Mouse (Mus musculus) frontal cortex, postnatal 36 days (tissue): ENCODE measurements at regions not wholly inside any gene's neighbourhood (a gene's known extent, or its start where the extent isn't known, plus 50 kb on each side); places are given as distances from the start of the nearest gene placed in this dataset.

Experiments used
- DNase-seq, 2 experiments: peaks; one replicate each; pipeline ENCODE4 v3.0.0; 2022; ENCODE audit warnings: low spot score in 2 of 2

DNA sequence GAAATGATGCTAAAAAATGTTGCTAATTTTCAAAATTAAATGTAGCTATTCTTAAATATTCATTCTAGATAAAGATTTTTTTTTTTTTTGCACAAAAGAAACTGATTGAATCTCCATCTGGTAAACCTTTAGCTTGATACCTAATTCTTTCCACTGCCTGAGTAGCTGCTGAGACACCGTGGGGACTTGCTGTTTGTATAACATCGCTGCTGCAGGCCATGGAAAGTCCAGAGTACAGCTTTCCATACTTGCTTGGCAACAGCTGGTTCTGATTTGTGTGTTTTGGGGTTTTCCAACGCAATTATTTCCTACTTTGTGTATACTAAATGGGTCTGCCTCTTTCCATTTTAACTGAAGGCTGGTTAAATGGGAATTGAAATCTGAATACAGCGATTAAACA is 689.7 kb downstream of the Hdgfl1 start:
- DNase-seq: no peak

DNA sequence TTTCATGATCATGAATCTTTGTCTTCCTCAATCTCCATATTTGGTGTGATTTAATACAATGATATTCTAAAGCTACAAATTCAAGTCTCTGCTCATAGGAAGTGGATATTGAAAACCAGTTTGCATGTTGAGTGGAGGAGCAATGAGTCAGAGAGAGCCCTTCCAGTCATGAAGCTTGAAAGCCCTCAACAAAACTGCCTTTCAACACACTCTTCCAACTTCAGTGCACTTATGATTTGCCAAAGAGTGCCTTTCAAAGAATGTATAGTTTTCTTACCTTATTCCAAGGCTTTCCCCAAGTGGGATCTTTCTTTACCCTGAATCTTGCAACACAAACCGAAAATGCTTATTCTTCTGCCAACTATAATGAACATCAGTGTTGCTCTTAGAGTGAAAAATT is 690.6 kb downstream of the Hdgfl1 start:
- no peak for DNase-seq

DNA sequence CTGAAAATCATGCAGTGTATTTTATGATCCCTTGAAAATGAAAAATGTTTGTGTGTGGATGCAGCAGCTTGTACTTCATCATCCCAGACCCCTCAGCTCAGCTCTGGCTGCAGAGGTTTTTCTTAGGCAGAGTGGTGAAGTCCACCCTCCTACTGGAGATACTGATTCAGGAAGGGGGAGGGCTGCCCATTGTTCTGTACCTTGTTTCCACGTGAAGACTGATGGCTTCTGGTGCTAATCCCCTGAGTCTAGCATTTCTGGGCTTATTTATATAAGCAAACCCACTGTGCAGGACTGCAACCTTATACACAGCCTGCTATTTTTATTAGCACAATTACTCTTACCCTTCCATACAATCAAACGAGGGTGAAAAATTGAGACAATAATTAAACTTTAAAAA is 708.6 kb downstream of the Hdgfl1 start:
- DNase-seq: no peak

DNA sequence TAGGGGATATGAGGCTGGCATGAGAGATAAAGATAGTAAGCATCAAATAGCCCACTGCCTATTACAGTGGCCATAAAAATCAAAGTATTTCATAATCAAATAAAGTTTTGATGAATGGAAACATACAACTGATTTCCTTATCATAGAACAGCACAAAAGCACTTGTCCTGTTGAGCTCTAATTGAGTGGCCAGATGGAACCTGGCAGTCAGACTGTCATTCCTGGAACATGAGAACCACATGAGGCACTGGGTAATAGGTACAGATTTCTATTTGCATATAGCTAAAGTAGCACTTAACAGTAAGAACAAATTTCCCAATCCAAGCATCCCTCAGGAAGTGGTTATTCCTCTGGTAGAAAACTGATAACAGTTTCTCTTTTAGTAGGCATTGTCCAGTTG is 732.3 kb downstream of the Hdgfl1 start:
- no peak for DNase-seq

DNA sequence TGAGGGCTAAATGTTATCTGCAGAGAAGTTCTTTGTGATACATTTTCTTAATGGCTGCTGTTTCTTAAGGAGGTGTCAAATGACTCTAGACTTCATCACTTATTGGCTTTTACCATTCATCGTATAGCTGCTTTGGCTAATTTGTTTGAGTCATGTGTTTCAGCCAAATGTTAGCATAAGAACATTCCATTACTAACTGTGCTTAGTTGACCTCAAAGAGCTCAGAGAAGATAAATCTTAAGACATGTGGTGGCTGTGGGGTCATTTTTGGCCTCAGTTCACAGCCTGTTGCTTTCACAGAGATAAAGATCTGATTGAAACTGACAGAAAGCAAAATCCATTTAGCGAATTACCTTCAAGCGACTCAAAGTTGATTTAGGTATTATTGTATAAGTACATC is 743.6 kb downstream of the Hdgfl1 start:
- no peak for DNase-seq

DNA sequence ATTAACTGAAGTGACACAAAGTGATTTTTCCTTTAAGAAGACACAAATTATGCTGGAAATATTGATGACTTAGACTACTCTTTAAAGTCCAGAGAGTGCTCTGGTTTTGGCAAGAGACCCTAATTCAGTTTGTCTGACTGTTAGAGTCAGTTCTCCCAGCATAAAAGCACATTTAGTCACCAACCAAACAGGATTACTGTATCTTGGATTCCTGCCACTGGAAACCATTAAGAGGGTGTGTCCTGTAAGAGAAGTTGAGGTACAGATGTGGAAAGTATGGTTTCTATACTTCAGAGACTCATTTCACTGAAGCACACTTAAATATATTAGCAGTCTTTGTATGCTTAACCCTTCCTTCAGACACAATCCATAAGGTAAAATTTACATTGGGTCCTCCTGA is 745.3 kb downstream of the Hdgfl1 start:
- no peak for DNase-seq

DNA sequence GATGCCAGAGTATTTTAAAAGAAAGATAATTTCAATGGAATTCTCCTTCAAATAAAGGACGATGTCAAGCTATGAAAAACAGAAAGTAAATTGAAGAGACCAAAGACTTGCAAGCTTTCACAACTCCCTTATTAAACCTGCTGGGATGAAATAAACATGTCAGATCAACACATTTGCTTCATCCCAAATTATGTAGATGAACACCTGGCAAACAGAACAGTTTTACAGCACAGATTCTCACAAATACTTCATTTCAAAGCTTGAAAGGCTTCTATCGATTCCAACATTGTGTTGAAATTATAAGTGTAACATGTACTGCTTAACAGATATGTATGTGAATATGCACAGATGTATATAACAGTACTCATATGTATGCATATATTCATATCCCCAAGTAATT is 749.5 kb downstream of the Hdgfl1 start:
- DNase-seq: no peak

DNA sequence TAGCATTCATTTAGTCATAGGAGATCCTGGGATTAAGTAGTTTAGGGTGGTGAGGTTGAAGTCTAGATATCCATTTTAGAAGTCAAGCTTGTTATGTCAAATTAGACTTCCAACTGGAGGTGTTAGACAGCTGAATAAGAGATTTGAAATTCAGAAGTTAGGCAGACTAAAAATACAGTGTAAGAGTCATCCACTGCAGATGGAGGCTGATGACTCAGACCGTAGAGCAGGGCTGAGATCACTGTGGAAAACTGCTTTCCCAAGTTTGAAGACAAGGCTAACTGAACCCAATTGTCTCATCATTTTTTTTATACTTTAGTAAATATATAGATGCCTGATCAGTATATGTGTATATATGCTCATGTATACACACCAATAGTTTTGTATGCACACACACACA is 738.8 kb upstream of the Nrsn1 start:
- peak; percentile 47 to 72 for DNase-seq

DNA sequence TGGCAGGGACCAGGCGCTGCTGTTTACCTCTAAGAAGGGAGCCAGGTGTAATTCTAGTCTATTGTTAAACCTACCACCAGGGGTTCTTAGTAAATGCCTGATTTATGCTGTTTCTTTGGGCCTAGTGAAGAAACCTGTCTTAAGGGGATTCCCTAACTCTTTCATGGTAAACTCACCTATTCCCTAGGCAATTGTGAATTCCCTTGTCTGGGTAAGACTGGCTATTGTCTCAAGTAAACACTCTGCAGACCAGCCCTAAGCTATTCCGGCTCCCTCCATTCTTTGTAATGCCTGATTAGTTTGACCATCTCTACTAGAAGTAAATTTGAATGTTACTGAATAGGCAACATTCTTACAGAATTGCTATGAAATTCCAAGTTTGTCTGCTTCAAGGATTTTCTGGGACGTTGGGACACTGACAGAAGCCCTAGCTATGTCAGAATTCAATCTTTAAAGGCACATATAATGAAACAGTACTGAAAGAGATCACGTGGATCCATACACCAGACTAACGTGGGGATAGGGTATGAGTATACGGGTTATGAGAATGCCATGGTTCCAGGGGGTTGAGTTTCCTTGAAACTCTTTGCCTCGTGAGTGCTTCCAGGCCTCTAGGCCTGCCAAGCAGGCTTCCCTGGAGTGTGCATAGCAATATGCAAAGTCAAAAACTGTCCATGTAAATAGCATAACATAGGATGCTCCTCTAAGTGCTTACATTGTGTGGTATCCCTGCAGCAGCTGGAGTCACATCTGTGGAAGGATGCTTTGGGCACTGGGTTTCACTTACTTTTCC is 734.7 kb upstream of the Nrsn1 start:
- DNase-seq: no peak

DNA sequence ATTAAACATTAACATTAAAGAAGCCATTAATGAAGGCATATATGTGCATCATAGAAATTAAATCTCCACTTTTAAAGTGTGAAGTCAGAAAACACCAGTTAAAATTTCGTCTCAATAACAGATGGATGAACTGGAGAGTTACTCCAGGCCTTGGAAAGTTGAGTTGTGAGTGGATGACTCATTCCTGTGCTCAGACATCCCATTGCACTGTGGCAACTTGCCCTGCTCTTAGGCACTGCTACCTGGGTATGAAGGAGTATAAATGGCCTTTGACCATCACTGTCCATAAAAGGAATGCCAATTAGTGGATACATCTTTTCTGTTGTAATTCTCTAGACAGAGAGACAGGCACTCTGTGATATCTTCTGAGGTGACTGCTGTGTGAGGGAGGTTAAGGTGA is 723.2 kb upstream of the Nrsn1 start:
- DNase-seq: no peak

DNA sequence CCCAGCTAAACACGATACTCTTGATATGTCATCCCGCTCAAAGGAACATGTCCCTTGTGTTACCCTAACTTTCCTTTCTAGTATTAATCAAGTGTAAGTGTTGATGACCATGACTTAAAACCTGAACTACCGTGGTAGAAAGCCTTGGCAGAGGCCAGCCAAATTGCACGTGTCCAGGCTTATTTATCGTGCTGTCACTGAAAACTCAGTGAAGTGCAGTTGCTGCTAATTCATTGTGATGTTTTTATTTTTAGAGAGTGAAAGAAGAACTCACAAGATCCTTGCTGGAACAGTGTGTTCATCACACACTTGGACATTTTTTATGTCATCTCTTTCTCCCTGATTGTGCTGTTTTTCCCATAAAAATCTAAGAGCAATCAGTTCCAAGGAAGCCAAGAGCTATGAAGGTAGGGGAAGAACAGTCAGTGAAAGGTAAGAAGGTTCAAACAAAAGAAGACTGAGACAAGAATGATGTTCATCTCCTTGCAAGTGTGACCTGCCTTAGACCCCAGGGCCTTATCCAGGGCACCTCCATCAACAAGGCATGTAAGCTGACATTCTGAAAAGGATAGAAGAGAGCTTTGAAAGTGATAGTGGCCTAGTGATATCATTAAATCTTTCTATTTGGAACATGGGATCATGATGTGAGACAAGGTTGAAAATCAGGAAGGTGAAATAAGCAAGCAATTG is 718.9 kb upstream of the Nrsn1 start:
- DNase-seq: no peak

DNA sequence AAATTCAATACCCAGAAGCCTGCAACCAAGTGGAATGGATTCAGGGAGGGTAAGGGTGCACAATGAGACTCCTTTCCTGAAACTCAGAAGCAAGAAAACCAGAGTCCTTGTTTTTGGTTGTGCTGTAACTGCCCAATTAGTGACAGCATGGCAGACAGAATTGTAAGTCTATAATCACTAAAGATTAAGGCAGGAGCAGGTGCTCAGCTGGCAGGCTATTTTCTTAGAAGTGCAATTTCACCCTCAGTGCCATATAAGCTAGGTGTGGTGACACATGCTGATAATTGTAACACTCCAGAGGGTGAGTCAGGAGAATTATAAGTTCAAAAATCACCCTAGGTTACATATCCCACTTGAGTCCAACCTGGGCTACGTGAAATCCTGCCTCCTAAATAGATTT is 714.2 kb upstream of the Nrsn1 start:
- DNase-seq: no peak

DNA sequence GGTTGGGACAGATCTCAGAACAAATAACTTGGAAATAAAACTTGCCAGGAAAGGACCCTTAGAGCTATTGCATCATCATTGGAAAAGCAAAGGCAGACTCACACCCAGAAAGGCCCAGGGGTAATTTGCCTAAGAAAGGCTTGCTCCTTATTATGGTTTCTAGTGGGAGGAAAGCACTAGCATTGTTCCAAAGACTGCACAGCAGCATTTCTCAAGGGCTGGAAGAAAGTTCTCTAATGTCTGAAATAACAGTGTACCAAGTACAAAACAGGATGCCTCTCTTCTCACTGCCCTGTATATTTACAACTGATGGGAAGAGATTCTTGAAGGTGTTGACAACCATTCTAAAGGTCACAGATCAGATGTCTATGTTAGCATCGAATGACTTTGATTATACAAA is 713.4 kb upstream of the Nrsn1 start:
- DNase-seq: no peak

DNA sequence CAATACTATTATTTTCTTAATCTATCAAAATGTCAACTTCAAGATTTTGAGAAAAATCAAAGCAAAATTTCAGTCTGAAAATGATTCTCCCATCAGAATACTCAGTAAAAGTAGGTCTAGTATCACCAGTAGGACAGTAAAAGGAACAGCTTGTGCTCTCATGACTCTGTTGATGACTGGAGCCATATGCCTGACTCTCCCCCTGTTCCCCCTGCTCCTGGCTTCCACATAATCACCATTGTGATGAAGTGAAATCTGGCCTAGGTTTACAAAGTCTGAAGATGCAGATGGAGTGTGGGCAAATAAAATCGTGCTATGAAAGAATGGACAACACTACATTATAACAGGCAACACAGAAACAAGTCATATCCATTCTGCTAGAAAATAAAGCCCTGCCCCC is 708.3 kb upstream of the Nrsn1 start:
- no peak for DNase-seq

DNA sequence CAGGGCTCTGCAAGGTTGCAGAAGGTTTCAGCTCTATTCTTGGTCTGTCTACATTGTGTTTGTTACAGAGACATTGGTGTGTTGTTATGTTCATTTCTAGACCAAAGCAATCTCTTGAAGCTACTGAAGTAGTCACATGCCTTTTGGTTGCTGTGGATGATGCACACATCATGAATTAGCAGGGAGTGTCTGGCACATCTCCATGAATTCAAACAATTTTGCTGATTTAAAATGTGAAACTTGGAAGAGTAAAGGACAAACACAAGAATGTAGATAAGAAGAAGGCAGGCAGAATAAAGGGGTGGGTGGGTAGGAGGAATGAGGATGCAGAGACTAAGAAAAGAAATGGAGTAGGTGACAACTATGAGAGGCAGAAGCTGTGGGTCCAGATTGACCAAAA is 688.3 kb upstream of the Nrsn1 start:
- DNase-seq: peak in 1 of 2 experiments; percentile 43

DNA sequence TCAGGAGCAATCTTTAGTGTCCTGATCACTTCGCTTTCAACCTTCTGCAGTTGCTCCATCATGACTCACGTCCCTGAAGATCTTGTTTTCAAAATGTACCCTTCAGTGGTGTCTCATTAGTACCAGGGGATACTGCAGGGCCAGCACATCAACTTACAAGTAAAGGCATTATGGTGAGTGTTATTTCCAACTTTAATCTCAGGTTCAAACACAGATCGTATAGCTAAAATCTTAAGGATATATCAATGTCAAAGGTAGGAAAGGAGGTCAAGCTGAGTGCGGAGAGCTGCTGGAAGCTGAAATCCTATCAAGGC is 687.8 kb upstream of the Nrsn1 start:
- DNase-seq: no peak

DNA sequence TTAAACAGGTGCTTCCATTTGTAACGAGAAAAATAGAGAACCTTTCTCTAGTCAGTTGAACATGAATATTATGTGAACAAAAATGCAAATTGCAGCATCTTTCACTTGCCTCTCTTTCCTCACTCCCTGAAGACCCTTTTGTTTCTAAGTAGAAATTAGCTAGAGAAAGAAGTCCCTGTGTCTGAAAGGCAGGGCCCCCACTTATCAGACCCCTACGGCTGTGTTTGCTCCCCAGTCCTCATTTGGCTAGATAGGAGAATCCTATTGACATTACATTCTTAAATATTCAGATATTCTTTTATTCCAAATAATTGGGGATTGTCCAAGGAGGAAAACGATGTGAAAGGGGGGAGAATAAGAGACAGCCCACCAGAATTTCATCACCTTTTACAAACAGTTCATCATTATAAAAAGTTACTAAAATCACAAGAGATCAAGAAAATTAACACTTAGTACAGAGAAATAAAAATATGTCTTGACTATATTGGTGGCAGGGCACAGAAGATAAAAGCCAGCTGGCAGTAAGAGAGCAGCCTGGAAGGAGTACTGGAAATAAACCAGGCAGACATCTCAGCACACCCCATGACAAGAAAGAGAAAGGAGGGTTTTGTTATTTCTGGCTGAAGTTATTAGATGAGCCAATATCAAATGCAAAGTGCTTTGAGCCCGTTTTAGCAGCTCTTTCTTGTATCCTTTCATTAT is 687.3 kb upstream of the Nrsn1 start:
- peak in 1 of 2 experiments; percentile 28 for DNase-seq

DNA sequence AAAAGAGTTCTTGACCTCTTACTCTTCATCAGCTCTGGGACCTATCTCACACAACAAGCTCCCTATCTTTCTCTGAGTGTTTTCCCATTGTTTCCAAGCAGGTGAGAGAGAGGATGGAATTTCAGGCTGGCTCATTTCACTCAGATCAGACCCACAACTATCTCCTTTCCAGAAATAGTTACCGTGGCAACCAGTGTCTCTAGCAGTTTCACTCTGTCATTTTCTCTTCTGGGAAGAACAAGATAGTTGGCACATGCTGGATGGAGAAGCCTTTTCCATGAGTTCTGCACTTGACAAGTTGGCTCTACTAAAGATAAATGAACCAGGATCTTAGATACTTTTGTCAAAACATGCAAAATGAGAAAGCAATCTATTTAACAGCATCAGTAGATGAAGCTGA is 667.3 kb upstream of the Nrsn1 start:
- no peak for DNase-seq

DNA sequence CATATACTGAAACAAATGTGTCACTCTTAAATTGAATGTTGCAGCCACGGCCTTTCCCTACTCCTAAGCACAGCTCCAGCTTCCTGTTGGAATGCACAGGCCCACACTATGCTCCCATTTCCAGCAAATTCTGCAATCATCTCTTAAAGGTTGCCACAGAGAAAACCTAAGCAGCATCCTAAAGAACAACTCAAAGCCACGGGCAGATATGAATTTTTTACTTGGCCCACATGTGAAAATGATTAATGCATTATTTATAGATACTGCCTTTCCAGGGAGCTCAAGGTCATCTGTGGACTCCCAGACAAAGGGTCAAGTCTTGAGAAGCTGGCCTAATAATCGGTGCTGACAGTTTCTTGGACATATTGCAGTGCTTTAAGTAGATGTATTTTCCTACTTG is 663.5 kb upstream of the Nrsn1 start:
- no peak for DNase-seq

DNA sequence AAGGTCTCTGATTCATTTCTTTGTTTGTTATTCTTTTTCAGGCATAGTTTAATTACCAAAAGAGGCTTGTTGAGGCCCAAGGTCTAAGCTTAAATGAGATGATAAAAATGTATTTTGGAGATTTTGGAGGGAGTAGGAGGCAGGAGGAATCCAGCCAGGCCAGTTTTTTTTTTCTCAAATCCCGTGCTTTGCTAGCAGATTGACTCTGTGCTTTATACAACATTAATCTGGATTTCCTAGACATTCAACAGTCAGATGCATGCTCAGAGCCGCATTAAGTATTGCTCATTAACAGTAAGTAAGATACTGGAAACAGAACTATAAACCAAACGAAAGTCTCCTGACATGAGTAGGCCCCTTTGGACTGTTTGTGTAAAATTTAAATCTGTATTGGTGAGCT is 662.9 kb upstream of the Nrsn1 start:
- peak in 1 of 2 experiments; percentile 20 for DNase-seq

DNA sequence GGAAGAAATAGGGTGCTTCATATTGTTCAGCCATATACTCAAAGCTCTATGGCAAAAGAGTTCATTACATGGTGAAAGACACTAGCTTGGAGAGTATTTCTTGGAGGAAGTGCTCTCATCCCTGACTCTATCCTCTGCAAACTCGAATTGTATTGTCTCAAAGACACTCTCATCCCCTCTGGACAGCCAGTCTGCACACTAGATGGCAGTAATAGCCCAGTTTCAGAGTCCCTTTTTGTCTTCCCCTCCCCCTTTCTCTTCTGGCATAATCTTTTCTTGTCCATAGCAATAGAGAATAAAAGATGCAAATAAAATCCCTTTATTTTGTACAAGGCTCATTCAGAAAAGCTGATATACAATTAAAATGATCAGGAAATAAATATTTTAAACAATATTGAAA is 662.5 kb upstream of the Nrsn1 start:
- DNase-seq: peak; percentile 28 to 59

DNA sequence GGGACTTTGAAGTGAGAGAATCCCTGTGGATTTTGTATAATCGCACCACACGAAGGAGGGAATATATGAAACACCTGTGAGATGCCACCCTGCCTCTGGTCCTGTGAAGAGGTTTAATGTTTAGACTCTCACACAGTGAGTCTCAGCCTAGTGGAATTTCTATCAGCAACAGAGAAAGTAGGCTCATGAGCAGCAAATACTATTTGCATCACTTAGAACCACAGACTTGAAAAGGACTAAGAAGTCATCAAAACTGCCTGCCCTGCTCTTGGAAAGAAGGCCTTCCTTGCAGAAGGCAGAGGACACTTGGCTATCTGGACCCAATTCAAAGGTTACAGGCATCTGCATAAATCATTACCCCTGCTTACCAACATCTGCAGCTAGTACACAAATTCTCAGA is 662.1 kb upstream of the Nrsn1 start:
- DNase-seq: no peak

DNA sequence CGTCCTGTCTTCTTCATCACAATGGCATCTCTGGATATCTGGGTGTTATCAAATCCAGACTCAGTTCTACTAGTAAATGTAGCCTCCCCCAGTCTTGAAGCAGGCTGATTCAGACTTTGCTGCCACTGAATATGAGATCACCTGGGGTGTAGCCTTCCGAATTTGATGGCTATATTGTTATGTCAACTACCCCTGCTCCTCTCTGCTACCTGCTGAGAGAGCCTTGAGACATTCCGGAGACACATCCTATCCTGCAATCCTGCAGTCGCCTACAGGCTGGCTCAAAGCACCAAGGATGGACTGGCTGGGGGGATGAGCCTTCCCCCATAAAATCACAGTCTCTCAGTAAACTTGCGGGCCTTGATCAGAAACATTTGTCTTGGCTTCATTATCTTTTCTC is 655.4 kb upstream of the Nrsn1 start:
- DNase-seq: no peak
